20 mouse cellular contexts compared by ENCODE assay signal in the genomic region with DNA sequence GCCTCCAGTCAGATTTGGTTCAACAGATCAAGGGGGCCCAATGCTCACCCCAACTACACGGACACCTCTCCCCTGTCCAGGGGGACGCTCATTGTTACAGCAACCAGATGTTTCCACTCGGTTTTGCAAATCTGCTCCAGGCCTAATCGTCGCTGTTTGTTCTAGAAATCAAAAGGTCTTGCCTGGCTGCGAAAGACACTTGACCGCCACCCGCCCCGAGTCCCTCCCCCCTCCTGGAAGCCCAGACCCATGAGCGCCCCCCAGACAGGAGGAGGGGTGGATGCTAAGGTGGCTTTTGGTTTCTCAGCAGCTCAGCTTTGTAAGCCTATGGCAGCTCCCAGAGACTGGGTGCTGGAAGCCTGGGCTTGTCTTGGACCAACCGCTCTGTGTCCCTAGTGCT.
DNase-seq lines count a peak whose midpoint lies in the region; ATAC-seq and TF ChIP-seq lines count a peak whose summit lies in the region.
"Had no signal": no experiment of that assay in that cellular context is flagged by ENCODE, and none has a peak within 500 bp of the region (broad histone marks: within the 10 kb centered on the region; RNA-seq: fewer than 3 reads in every experiment).

No protein-coding gene starts in this region.

- ATAC-seq in forebrain, embryonic 12.5 days (ENCODE audit: low FRiP score), result no peak
- ATAC-seq in forebrain, embryonic 11.5 days (replicated peaks; ENCODE audit: low FRiP score), result no peak
- ATAC-seq in lung, embryonic 14.5 days (ENCODE audit: insufficient read depth), result peak; percentile 29; the same call in 1 of the 2 replicates
- no peak for ATAC-seq in hindbrain, embryonic 13.5 days (ENCODE audit: low FRiP score)
- ATAC-seq in CD4-positive, CD25-positive, alpha-beta regulatory T cell, adult 4 months, result no peak
- ATAC-seq: liver, postnatal 0 days had no signal

- no peaks in the 10 kb centered on the region for H3K9me3 ChIP-seq in forebrain, embryonic 12.5 days
- H3K9me3 ChIP-seq in forebrain, embryonic 11.5 days (ENCODE audit: control insufficient read depth, low read length), result no peaks in the 10 kb centered on the region
- no peaks in the 10 kb centered on the region for H3K9me3 ChIP-seq in lung, embryonic 14.5 days (ENCODE audit: low read depth, low read length)
- no peaks in the 10 kb centered on the region for H3K9me3 ChIP-seq in embryonic facial prominence, embryonic 10.5 days
- H3K9me3 ChIP-seq in hindbrain, embryonic 13.5 days, result no peaks in the 10 kb centered on the region
- H3K9me3 ChIP-seq: embryonic facial prominence, embryonic 15.5 days; limb, embryonic 15.5 days had no signal

- TF ChIP-seq CTCF in lung, embryonic 14.5 days (IDR thresholded peaks at IDR 0.05; ENCODE audit: low read depth), result no peak

- H3K36me3 ChIP-seq in forebrain, embryonic 12.5 days (replicated peaks), result no peaks in the 10 kb centered on the region
- H3K36me3 ChIP-seq in forebrain, embryonic 11.5 days (ENCODE audit: control insufficient read depth, insufficient read depth, low read length), result no peaks in the 10 kb centered on the region
- no peaks in the 10 kb centered on the region for H3K36me3 ChIP-seq in lung, embryonic 14.5 days (ENCODE audit: insufficient read depth)
- no peaks in the 10 kb centered on the region; the same call in 1 of the 2 replicates for H3K36me3 ChIP-seq in embryonic facial prominence, embryonic 10.5 days (replicated peaks)
- H3K36me3 ChIP-seq in hindbrain, embryonic 13.5 days, result no peaks in the 10 kb centered on the region
- H3K36me3 ChIP-seq: embryonic facial prominence, embryonic 15.5 days; limb, embryonic 15.5 days had no signal

- WGBS in forebrain, embryonic 12.5 days, result 34% methylated on average over 11 of the region's 11 CpGs
- WGBS in forebrain, embryonic 11.5 days, result 34% methylated on average over 10 of the region's 11 CpGs
- 17% methylated on average over 11 of the region's 11 CpGs for WGBS in lung, embryonic 14.5 days
- 28% methylated on average over 11 of the region's 11 CpGs for WGBS in embryonic facial prominence, embryonic 10.5 days
- WGBS in hindbrain, embryonic 13.5 days, result 39% methylated on average over 11 of the region's 11 CpGs

- H3K4me2 ChIP-seq in forebrain, embryonic 12.5 days, result peak overlapping the region; percentile 26
- no peak overlapping the region for H3K4me2 ChIP-seq in forebrain, embryonic 11.5 days (ENCODE audit: low read depth, low read length, severe bottlenecking)
- H3K4me2 ChIP-seq in lung, embryonic 14.5 days, result 0 out of 2 replicates have a peak overlapping the region, but pooled peaks have one; percentile 23
- H3K4me2 ChIP-seq in hindbrain, embryonic 13.5 days, result no peak overlapping the region
- H3K4me2 ChIP-seq: embryonic facial prominence, embryonic 15.5 days; limb, embryonic 15.5 days had no signal

- H3K27ac ChIP-seq in forebrain, embryonic 12.5 days, result no peak overlapping the region
- no peak overlapping the region for H3K27ac ChIP-seq in forebrain, embryonic 11.5 days (ENCODE audit: low read depth, low read length)
- H3K27ac ChIP-seq in lung, embryonic 14.5 days (ENCODE audit: low read depth), result no peak overlapping the region
- H3K27ac ChIP-seq in embryonic facial prominence, embryonic 10.5 days (replicated peaks), result peak overlapping the region; percentile 71
- H3K27ac ChIP-seq in hindbrain, embryonic 13.5 days, result peak overlapping the region; percentile 26; the same call in 1 of the 2 replicates
- H3K27ac ChIP-seq: embryonic facial prominence, embryonic 15.5 days; heart, adult 2 months; limb, embryonic 15.5 days had no signal

- no peak overlapping the region for H3K4me3 ChIP-seq in forebrain, embryonic 12.5 days (replicated peaks)
- H3K4me3 ChIP-seq in forebrain, embryonic 11.5 days (ENCODE audit: low read depth, low read length), result no peak overlapping the region
- no peak overlapping the region for H3K4me3 ChIP-seq in lung, embryonic 14.5 days (ENCODE audit: low read depth, low read length)
- H3K4me3 ChIP-seq in embryonic facial prominence, embryonic 10.5 days, result peak overlapping the region; percentile 25; the same call in 1 of the 2 replicates
- no peak overlapping the region for H3K4me3 ChIP-seq in hindbrain, embryonic 13.5 days
- H3K4me3 ChIP-seq: embryonic facial prominence, embryonic 15.5 days; heart, adult 2 months; limb, embryonic 15.5 days had no signal

- H3K4me1 ChIP-seq in forebrain, embryonic 12.5 days, result peaks cover 59% of the 10 kb centered on the region
- peaks cover 33% of the 10 kb centered on the region for H3K4me1 ChIP-seq in forebrain, embryonic 11.5 days (replicated peaks; ENCODE audit: control insufficient read depth, insufficient read depth, low read length)
- peaks cover 17% of the 10 kb centered on the region for H3K4me1 ChIP-seq in lung, embryonic 14.5 days (ENCODE audit: insufficient read depth)
- peaks cover 93% of the 10 kb centered on the region for H3K4me1 ChIP-seq in embryonic facial prominence, embryonic 10.5 days
- peaks cover 42% of the 10 kb centered on the region for H3K4me1 ChIP-seq in hindbrain, embryonic 13.5 days (replicated peaks)

- peak overlapping the region; percentile 42; the same call in 1 of the 2 replicates for H3K9ac ChIP-seq in forebrain, embryonic 12.5 days
- H3K9ac ChIP-seq in forebrain, embryonic 11.5 days (ENCODE audit: low read length), result no peak overlapping the region; the same call in 1 of the 2 replicates
- no peak overlapping the region for H3K9ac ChIP-seq in lung, embryonic 14.5 days
- H3K9ac ChIP-seq in hindbrain, embryonic 13.5 days, result no peak overlapping the region
- H3K9ac ChIP-seq: embryonic facial prominence, embryonic 15.5 days; limb, embryonic 15.5 days; liver, postnatal 0 days had no signal

- no peak for DNase-seq in forebrain, embryonic 11.5 days (ENCODE audit: low spot score)
- DNase-seq in lung, embryonic 14.5 days, result no peak
- no peak for DNase-seq in lung, postnatal 10 days
- DNase-seq in embryonic facial prominence, embryonic 10.5 days (ENCODE audit: low spot score), result peak; percentile 72
- DNase-seq in spleen, adult 12 weeks (ENCODE audit: low spot score), result no peak
- DNase-seq: adrenal gland, adult 8-10 months; cerebellum, postnatal 25 days; gastrocnemius, postnatal 10 days; heart, adult 2 months; kidney, adult 18-20 months; kidney, postnatal 10 days; layer of hippocampus, adult 9-11 months; liver, postnatal 0 days; retina, postnatal 1 day; thymus, adult 18-20 months had no signal

- H3K27me3 ChIP-seq in forebrain, embryonic 12.5 days, result peaks cover 14% of the 10 kb centered on the region; the same call in 1 of the 2 replicates
- H3K27me3 ChIP-seq in forebrain, embryonic 11.5 days (ENCODE audit: control insufficient read depth, insufficient read depth, low read length), result no peaks in the 10 kb centered on the region
- H3K27me3 ChIP-seq in lung, embryonic 14.5 days (ENCODE audit: insufficient read depth, low read length), result no peaks in the 10 kb centered on the region
- H3K27me3 ChIP-seq in embryonic facial prominence, embryonic 10.5 days (replicated peaks; ENCODE audit: low read depth, poor library complexity, severe bottlenecking), result peaks cover 38% of the 10 kb centered on the region
- peaks cover 57% of the 10 kb centered on the region for H3K27me3 ChIP-seq in hindbrain, embryonic 13.5 days
- H3K27me3 ChIP-seq: limb, embryonic 15.5 days had no signal

Comparison
In these comparisons a context has a peak if more than half of its experiments do, and no peak if none do; other contexts are left out.
1. H3K4me2 ChIP-seq: peak in forebrain, embryonic 12.5 days (single experiment) and lung, embryonic 14.5 days (single experiment); none in forebrain, embryonic 11.5 days (single experiment) and hindbrain, embryonic 13.5 days (single experiment).
2. H3K27ac ChIP-seq: peak in embryonic facial prominence, embryonic 10.5 days (single experiment) and hindbrain, embryonic 13.5 days (single experiment); none in forebrain, embryonic 12.5 days (single experiment), forebrain, embryonic 11.5 days (single experiment) and lung, embryonic 14.5 days (single experiment).